Mouse (Mus musculus): ENCODE data around the gene Ets2.

DNA sequence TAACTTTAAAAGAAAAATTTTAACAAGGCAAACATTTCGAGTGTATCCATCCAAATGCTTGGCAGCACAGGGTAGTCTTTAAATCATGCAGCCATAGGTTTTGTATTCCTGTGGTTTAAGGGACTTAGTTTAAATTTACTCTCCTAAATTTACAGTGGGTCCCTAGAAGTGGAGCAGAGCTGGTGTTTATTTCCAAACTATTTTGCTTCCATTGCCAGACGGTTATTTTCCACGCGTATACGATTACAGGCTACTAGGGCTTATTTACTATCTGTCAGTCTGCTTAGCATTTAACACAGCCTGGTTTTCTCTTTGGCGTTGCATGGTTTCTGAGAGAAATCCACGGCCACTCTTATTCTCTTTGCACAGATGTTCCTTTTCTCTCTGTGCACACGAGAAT, 42.9 kb downstream of the Ets2 start:
- TF ChIP-seq CTCF (IDR thresholded peaks at IDR 0.05; ENCODE audit: low read depth, low read length) (no peak), POLR2A (IDR thresholded peaks at IDR 0.05; ENCODE audit: borderline replicate concordance, low read depth, low read length) (no peak)

All from bone marrow macrophage, adult 2 months (primary cell).